Mouse (Mus musculus) left cerebral cortex, postnatal 36 days (tissue): ENCODE data around the gene Slit3. TPM values are rescaled to one million over a fixed set of nuclear protein-coding genes. Genes with fewer than 3 reads are reported as not detected.

ENCODE experiments used
- DNase-seq, 2 experiments: peaks; one replicate each; pipeline ENCODE4 v3.0.0; 2021 to 2022; ENCODE audit warnings: low spot score in 2 of 2, mixed read lengths in 1 of 2
- intact Hi-C: fragments of 180-260 bp; cut with DNase I; formaldehyde crosslinking; loops from one replicate; pipeline ENCODE4 v1.15.1; 2025
- total RNA-seq, 2 experiments: library from RNA; stranded (reverse); gene quantifications; 2 replicates each; pipeline ENCODE4 v1.2.3; 2021

The Slit3 gene
- total RNA-seq, 2 experiments from 2014 or later: 43.7 to 71.5 TPM

- peak; percentile 46 to 51 for DNase-seq
- intact Hi-C loops: no loop called here
Observed at GRCm38 (mm10) chr11:35415768-35416401, 294.9 kb downstream of the Slit3 start.

GRCm38 (mm10) chr11:35416402-35417093 lies 295.5 kb downstream of the Slit3 start:
- intact Hi-C loops: no loop called here
- DNase-seq: no peak

- intact Hi-C loops: no loop called here
Observed at GRCm38 (mm10) chr11:35417911-35418552, 297.0 kb downstream of the Slit3 start.

GRCm38 (mm10) chr11:35419013-35419412 lies 298.0 kb downstream of the Slit3 start:
- intact Hi-C loops: no loop called here
- DNase-seq: no peak

More at GRCm38 (mm10) chr11:35417911-35418552, 297.0 kb downstream of the Slit3 start:
- DNase-seq: no peak

- no peak for DNase-seq
- intact Hi-C loops: no loop called here
Observed at GRCm38 (mm10) chr11:35421728-35422127, 300.7 kb downstream of the Slit3 start.

GRCm38 (mm10) chr11:35428036-35428435 lies 307.0 kb downstream of the Slit3 start:
- no peak for DNase-seq
- intact Hi-C loops: no loop called here

GRCm38 (mm10) chr11:35431130-35431529 lies 310.1 kb downstream of the Slit3 start:
- intact Hi-C loops: no loop called here
- no peak for DNase-seq

- DNase-seq: no peak
- intact Hi-C loops: no loop called here
Observed at GRCm38 (mm10) chr11:35437510-35437909, 316.5 kb downstream of the Slit3 start.

GRCm38 (mm10) chr11:35440186-35440585 lies 319.2 kb downstream of the Slit3 start:
- DNase-seq: no peak
- intact Hi-C loops: no loop called here

- no peak for DNase-seq
- intact Hi-C loops: no loop called here
Observed at GRCm38 (mm10) chr11:35444489-35445100, 323.6 kb downstream of the Slit3 start.

- intact Hi-C loops: no loop called here
- no peak for DNase-seq
Observed at GRCm38 (mm10) chr11:35447951-35448350, 326.9 kb downstream of the Slit3 start.

- DNase-seq: no peak
- intact Hi-C loops: no loop called here
Observed at GRCm38 (mm10) chr11:35449199-35449598, 328.2 kb downstream of the Slit3 start.

GRCm38 (mm10) chr11:35451636-35452035 lies 330.6 kb downstream of the Slit3 start:
- intact Hi-C loops: loop anchor here (2.0 to 10.0 kb wide), 3 partner anchors 213 to 609 kb away; no protein-coding TSS in a partner anchor
- DNase-seq: peak; percentile 69 to 71

- DNase-seq: no peak
- intact Hi-C loops: loop anchor here (2.0 to 10.0 kb wide), 3 partner anchors 212 to 610 kb away; no protein-coding TSS in a partner anchor
Observed at GRCm38 (mm10) chr11:35452413-35452812, 331.4 kb downstream of the Slit3 start.

GRCm38 (mm10) chr11:35454191-35454725 lies 333.2 kb downstream of the Slit3 start:
- no peak for DNase-seq
- intact Hi-C loops: loop anchor here (5.0 to 10.0 kb wide), 2 partner anchors 241 to 612 kb away; no protein-coding TSS in a partner anchor

GRCm38 (mm10) chr11:35454781-35455180 lies 333.8 kb downstream of the Slit3 start:
- DNase-seq: no peak
- intact Hi-C loops: loop anchor here (5.0 to 10.0 kb wide), 2 partner anchors 240 to 612 kb away; no protein-coding TSS in a partner anchor

- intact Hi-C loops: loop anchor here (10.0 kb wide), 1 partner anchor 237 kb away; no protein-coding TSS in a partner anchor
- no peak for DNase-seq
Observed at GRCm38 (mm10) chr11:35458068-35458467, 337.0 kb downstream of the Slit3 start.

GRCm38 (mm10) chr11:35466701-35467100 lies 345.7 kb downstream of the Slit3 start:
- intact Hi-C loops: no loop called here

GRCm38 (mm10) chr11:35468847-35469246 lies 347.8 kb downstream of the Slit3 start:
- intact Hi-C loops: no loop called here
- DNase-seq: no peak

More at GRCm38 (mm10) chr11:35466701-35467100, 345.7 kb downstream of the Slit3 start:
- no peak for DNase-seq

GRCm38 (mm10) chr11:35469940-35470339 lies 348.9 kb downstream of the Slit3 start:
- intact Hi-C loops: no loop called here
- DNase-seq: no peak
